10 mouse cellular contexts compared by ENCODE assay signal in genomic region chr9:116535709-116536108, GRCm38 (mm10).
DNase-seq lines count a peak whose midpoint lies in the region; ATAC-seq and TF ChIP-seq lines count a peak whose summit lies in the region.
"Had no signal": no experiment of that assay in that cellular context is flagged by ENCODE, and none has a peak within 500 bp of the region (broad histone marks: within the 10 kb centered on the region; RNA-seq: fewer than 3 reads in every experiment).

No protein-coding gene starts in this region.

- no peak for ATAC-seq in forebrain, postnatal 0 days
- no peak for ATAC-seq in forebrain, embryonic 15.5 days (replicated peaks)
- no peak for ATAC-seq in midbrain, embryonic 15.5 days (replicated peaks)

- no peak overlapping the region for H3K9ac ChIP-seq in forebrain, postnatal 0 days
- H3K9ac ChIP-seq in forebrain, embryonic 15.5 days (replicated peaks): no peak overlapping the region
- H3K9ac ChIP-seq in midbrain, embryonic 15.5 days: no peak overlapping the region
- H3K9ac ChIP-seq: forebrain, embryonic 12.5 days; neural tube, embryonic 12.5 days had no signal

- peak; percentile 34 for TF ChIP-seq CTCF in forebrain, postnatal 0 days (IDR thresholded peaks at IDR 0.05; ENCODE audit: low read depth)

- H3K4me3 ChIP-seq in forebrain, postnatal 0 days (ENCODE audit: low read depth, low read length): no peak overlapping the region
- no peak overlapping the region for H3K4me3 ChIP-seq in forebrain, embryonic 15.5 days
- H3K4me3 ChIP-seq in midbrain, embryonic 10.5 days: no peak overlapping the region
- no peak overlapping the region for H3K4me3 ChIP-seq in midbrain, embryonic 15.5 days
- H3K4me3 ChIP-seq: forebrain, embryonic 12.5 days; neural tube, embryonic 12.5 days had no signal

- H3K27me3 ChIP-seq in forebrain, postnatal 0 days (ENCODE audit: insufficient read depth, low read length): no peaks in the 10 kb centered on the region
- H3K27me3 ChIP-seq in forebrain, embryonic 15.5 days: no peaks in the 10 kb centered on the region
- no peaks in the 10 kb centered on the region for H3K27me3 ChIP-seq in midbrain, embryonic 10.5 days (ENCODE audit: low read depth, poor library complexity, severe bottlenecking)
- H3K27me3 ChIP-seq in midbrain, embryonic 15.5 days (replicated peaks): no peaks in the 10 kb centered on the region
- no peaks in the 10 kb centered on the region for H3K27me3 ChIP-seq in splenic B cell, adult 2 months (ENCODE audit: control insufficient read depth, insufficient read depth, low read length, poor library complexity, severe bottlenecking)
- H3K27me3 ChIP-seq: forebrain, embryonic 12.5 days; neural tube, embryonic 12.5 days had no signal

- WGBS in forebrain, postnatal 0 days: 72% methylated on average over 3 of the region's 3 CpGs
- 73% methylated on average over 3 of the region's 3 CpGs for WGBS in forebrain, embryonic 15.5 days
- 63% methylated on average over 3 of the region's 3 CpGs for WGBS in midbrain, embryonic 10.5 days
- 58% methylated on average over 3 of the region's 3 CpGs for WGBS in midbrain, embryonic 15.5 days

- no peaks in the 10 kb centered on the region for H3K36me3 ChIP-seq in forebrain, postnatal 0 days (ENCODE audit: insufficient read depth)
- H3K36me3 ChIP-seq in forebrain, embryonic 15.5 days: no peaks in the 10 kb centered on the region
- H3K36me3 ChIP-seq in midbrain, embryonic 10.5 days: no peaks in the 10 kb centered on the region
- H3K36me3 ChIP-seq in midbrain, embryonic 15.5 days (replicated peaks): no peaks in the 10 kb centered on the region
- no peaks in the 10 kb centered on the region for H3K36me3 ChIP-seq in splenic B cell, adult 2 months (ENCODE audit: control insufficient read depth, insufficient read depth, low read length, poor library complexity, severe bottlenecking)
- H3K36me3 ChIP-seq: forebrain, embryonic 12.5 days; neural tube, embryonic 12.5 days had no signal

- H3K4me1 ChIP-seq in forebrain, postnatal 0 days (ENCODE audit: insufficient read depth): no peaks in the 10 kb centered on the region
- no peaks in the 10 kb centered on the region for H3K4me1 ChIP-seq in forebrain, embryonic 15.5 days
- no peaks in the 10 kb centered on the region for H3K4me1 ChIP-seq in midbrain, embryonic 10.5 days
- H3K4me1 ChIP-seq in midbrain, embryonic 15.5 days: no peaks in the 10 kb centered on the region
- H3K4me1 ChIP-seq: forebrain, embryonic 12.5 days; neural tube, embryonic 12.5 days had no signal

- no peak for DNase-seq in forebrain, postnatal 0 days
- DNase-seq in midbrain, embryonic 10.5 days (ENCODE audit: low spot score): peak; percentile 33
- peak; percentile 39 for DNase-seq in embryo, embryonic 10.5 days (ENCODE audit: low spot score)
- DNase-seq in splenic B cell, adult 2 months (ENCODE audit: low read depth, low spot score): peak; percentile 27
- no peak for DNase-seq in cerebellum, adult 18-20 months
- DNase-seq in layer of hippocampus, adult 11-12 months (ENCODE audit: low spot score): no peak

- no peak overlapping the region for H3K4me2 ChIP-seq in forebrain, postnatal 0 days (ENCODE audit: low read depth)
- H3K4me2 ChIP-seq in forebrain, embryonic 15.5 days (replicated peaks): no peak overlapping the region
- H3K4me2 ChIP-seq in midbrain, embryonic 15.5 days: no peak overlapping the region
- H3K4me2 ChIP-seq: forebrain, embryonic 12.5 days; neural tube, embryonic 12.5 days had no signal

- no peak overlapping the region for H3K27ac ChIP-seq in forebrain, postnatal 0 days (ENCODE audit: low read depth, low read length)
- H3K27ac ChIP-seq in forebrain, embryonic 15.5 days (replicated peaks): no peak overlapping the region
- no peak overlapping the region for H3K27ac ChIP-seq in midbrain, embryonic 10.5 days (replicated peaks)
- H3K27ac ChIP-seq in midbrain, embryonic 15.5 days: no peak overlapping the region
- H3K27ac ChIP-seq: forebrain, embryonic 12.5 days; neural tube, embryonic 12.5 days had no signal

- 0 out of 2 replicates have a peak, but pooled peaks cover 9% of the 10 kb centered on the region for H3K9me3 ChIP-seq in forebrain, postnatal 0 days (ENCODE audit: low read length)
- no peaks in the 10 kb centered on the region for H3K9me3 ChIP-seq in forebrain, embryonic 15.5 days
- peaks cover 7% of the 10 kb centered on the region; the same call in 1 of the 2 replicates for H3K9me3 ChIP-seq in midbrain, embryonic 10.5 days (replicated peaks)
- no peaks in the 10 kb centered on the region for H3K9me3 ChIP-seq in midbrain, embryonic 15.5 days
- H3K9me3 ChIP-seq: forebrain, embryonic 12.5 days had no signal

Comparison
In these comparisons a context has a peak if more than half of its experiments do, and no peak if none do; other contexts are left out.
1. DNase-seq: peak in midbrain, embryonic 10.5 days (single experiment), embryo, embryonic 10.5 days (single experiment) and splenic B cell, adult 2 months (single experiment); none in forebrain, postnatal 0 days (single experiment), cerebellum, adult 18-20 months (0 of 2) and layer of hippocampus, adult 11-12 months (single experiment).